Mouse (Mus musculus) heart, postnatal 36 days (tissue): ENCODE results near the gene Slc25a21. TPM values are rescaled to one million over a fixed set of nuclear protein-coding genes. Genes with fewer than 3 reads are reported as not detected.

Experiments used
- DNase-seq, 2 experiments: peaks; one replicate each; pipeline ENCODE4 v3.0.0; 2021 to 2022
- intact Hi-C: fragments of 180-260 bp; cut with DNase I; formaldehyde crosslinking; loops from one replicate; pipeline ENCODE4 v1.15.1; 2025
- total RNA-seq, 2 experiments: library from RNA; stranded (reverse); gene quantifications; 2 replicates each; pipeline ENCODE4 v1.2.3; 2021

The Slc25a21 gene
- total RNA-seq, 2 experiments from 2014 or later = 0.42 to 0.81 TPM

GRCm38 (mm10) chr12:56798641-56799415 lies 398.4 kb downstream of the Slc25a21 start:
- intact Hi-C loops = no loop called here
- no peak for DNase-seq

DNA sequence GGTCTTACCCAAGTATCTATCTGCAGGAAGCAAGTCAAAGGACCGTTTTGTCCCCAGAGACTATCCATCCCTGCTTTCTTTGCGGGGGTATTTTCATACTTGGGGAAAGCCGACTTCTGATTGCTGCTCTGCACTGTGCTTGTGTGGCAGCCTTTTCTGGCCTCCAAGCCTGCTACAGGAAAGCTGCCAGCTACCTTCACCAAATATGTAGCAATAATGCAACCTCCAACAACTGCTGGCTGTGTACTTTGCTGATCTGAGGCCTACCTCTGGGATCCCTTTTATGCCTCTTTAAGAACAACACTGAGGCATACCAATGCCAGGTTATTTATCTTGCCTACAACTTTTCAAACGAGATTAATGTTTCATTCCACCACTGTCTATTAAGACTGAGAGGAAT lies 408.0 kb downstream of the Slc25a21 start:
- DNase-seq = no peak
- intact Hi-C loops = no loop called here

DNA sequence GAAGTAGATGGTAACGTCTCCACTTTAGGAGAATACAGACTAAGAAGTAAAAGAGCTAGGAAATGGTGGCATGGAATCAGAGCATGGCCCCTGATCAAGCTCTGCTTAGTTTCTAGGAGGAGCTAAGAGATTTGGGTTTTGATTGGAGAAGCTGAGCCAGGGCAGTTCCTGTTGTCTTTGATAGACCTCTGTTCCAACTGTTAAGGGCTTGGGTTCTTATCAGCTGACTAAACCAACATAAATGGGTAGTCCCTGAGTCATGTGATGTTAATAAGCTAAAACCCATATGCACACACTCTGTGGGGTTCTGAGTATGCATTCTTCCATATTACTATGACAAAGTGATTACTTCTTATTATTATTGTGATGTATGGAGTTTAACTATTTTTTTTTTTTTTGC lies 412.0 kb downstream of the Slc25a21 start:
- DNase-seq = no peak
- intact Hi-C loops = no loop called here

GRCm38 (mm10) chr12:56781196-56781595 lies 416.1 kb downstream of the Slc25a21 start:
- intact Hi-C loops = no loop called here
- DNase-seq = peak in 1 of 2 experiments; percentile 4

DNA sequence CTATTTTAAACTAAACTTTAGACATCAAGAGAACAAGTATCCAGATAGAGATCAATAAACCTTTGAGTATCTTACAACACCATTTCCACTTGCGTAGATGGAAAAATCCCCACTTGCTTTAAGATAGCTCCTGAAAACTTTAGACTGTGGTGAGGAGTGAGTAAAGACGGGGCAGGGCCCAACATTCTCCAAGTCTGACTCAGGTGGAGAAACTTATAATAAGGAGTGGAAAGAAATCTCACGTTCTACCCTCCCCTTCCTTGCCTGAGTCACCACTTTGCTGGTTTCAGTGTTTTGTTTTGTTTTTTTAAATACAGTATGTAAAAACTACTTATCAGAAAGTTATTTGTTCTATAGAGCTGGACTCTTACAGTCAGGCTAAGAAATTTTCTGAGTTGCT lies 417.7 kb downstream of the Slc25a21 start:
- intact Hi-C loops = no loop called here
- no peak for DNase-seq

DNA sequence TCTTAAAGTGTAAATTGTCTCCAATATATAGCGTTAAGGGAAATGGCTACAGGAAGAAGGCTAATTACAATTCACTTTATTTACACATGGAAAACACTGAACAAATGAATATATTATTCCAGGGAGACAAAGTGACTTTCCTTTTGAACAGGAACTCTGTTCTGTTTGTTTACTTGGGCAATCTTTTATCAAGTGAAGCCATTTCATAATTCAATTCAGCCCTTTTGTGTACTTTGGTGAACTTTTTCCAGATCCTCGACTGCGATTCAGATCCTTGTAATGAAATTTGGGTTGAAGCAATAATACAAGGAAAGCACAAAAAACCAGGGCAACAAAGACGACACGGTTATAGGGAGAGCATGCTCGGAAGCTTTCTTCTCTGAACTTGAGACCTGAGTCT lies 423.3 kb downstream of the Slc25a21 start:
- no peak for DNase-seq
- intact Hi-C loops = no loop called here

DNA sequence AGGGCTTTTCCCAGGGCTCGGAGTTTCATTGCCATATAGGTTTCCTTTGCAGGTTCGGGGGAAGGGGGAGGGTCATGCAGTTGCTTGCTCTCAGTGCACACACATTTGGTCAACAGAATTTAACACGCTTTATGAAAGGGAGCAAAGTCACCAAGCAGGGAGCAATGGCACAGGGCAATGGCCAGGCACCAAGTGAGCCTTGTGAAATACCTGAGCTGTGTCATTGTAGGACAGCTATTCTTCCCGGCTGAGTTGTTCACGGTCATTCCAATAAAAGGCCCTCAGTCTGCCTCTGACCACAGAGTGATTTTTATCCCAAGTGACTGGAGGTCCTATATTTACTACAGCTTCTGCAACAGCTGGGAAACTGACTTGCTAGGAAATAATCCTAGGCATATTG lies 427.9 kb downstream of the Slc25a21 start:
- intact Hi-C loops = no loop called here
- DNase-seq = no peak

DNA sequence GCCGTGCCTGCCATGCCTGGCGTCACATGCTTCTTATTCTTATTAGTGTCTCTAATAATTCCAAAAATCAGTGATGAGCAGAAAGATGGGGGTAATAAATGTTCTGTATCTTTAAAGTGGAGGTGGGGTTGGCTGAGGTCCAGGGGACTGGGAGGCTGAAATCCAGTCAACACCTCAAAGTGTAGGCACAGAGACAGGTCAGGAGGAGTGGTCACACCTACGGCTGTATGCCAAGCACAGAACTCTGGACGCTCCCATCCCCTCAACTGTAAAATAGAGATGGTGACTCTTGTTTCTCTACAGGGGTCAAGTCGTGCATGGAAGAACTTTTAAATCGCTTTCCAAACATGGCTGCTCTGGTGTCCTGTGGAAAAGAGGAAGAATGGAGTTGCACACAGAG lies 429.8 kb downstream of the Slc25a21 start:
- no peak for DNase-seq
- intact Hi-C loops = no loop called here

DNA sequence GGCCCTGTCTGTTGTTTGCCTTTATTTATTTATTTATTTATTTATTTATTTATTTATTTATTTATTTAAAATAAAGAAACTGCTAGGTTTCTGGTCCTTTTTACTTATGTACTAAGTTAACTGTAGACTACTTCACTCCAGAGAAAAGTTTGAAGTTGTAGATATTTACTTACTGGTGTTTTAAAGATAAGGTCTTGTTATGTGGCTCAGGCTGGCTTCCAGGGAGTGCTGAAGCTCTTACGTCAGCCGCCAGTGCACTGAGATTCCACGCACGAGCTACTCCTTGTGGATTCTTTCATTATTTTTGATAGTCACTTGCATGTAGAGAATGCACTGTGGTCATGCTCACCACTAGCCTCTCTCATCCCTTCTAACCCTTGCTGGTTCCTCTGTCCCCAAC lies 460.2 kb downstream of the Slc25a21 start:
- intact Hi-C loops = no loop called here
- no peak for DNase-seq

DNA sequence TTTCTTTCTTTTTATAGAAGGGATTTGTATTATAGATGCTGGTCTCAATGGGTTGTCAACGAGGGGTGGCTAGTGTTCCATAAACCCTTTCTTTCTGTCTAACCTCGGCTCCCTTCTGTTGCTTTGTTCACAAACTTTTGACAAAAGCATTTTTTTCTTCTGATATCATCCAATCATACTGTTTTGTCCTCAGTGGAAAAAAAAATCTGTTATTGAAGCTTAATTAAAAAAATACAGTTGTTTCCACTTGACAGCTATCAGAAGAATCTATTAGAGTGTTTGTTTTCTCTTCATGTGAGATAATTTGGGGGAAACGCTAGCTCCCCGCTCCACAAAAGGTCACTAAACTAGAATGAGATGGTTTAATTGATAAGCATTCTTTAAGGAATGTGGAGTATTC lies 469.6 kb downstream of the Slc25a21 start:
- intact Hi-C loops = no loop called here
- DNase-seq = no peak

DNA sequence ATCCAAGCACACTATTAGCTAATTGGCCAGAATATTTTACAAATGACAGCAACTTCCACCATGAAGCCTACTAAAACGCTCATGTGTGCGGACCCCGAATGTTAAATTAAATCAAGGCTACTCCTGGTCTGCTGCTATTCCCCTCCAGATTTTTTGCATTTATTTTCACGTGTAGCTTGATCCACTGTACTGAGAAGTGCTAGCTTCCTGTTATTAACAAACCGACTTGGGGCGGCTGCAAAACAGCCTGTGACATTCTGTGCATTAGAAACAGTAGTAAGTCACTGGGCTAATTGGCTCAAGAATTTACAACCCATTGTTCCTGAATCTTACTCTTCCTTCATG lies 478.6 kb downstream of the Slc25a21 start:
- DNase-seq = no peak
- intact Hi-C loops = no loop called here

DNA sequence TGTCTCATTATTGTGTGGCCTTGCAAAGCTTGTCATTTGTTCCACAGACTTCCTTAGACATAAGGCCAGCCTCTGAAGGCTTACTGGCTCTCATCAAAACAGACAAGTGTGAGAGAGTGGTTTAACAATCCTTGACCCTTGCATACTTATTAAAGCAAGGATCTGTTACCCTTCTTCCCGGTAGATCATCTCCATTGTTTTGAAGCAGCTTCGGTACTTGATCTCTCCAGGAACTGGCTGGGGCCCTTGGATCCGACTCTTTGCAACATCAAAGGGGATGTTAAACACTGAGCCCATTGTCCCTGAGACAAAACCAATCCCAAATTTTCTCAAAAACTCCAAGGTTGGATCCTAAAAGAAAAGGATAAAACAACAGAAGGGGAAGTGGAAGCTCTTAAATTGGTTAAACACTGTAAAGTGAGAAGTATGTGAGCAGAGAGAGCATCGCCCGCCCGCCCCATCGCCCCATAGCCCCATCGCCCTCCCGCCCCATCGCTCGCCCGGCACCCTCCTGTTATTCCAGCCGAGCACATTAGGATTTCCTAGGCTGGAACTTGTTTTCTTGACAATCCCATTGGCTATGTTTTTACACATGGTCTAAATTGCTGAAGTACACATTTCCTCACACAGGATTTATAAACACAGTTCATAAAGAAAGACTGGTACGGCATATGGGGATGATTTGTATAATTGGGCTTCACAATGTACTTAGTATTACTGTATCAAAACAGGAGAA lies 479.1 kb downstream of the Slc25a21 start:
- intact Hi-C loops = no loop called here
- no peak for DNase-seq

DNA sequence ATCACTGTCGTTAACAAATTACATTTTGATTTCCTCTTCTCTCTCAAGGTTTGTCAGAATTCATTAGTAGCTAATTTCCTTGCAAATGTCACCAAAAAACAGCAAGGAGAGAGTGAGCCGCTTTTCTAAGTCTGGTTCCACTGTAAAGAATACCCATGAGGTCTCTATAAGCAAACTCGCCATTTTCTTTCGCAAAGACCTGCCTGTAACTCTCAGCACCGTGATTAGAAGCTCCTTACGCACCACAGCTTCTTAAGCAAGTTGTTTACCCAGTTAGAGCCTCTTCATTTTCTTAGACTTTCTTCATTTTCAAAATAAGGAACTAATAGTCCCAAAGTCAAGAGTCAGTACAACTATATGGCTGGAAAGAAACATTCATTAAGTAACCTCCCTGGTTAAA lies 496.3 kb downstream of the Slc25a21 start:
- intact Hi-C loops = no loop called here
- no peak for DNase-seq

DNA sequence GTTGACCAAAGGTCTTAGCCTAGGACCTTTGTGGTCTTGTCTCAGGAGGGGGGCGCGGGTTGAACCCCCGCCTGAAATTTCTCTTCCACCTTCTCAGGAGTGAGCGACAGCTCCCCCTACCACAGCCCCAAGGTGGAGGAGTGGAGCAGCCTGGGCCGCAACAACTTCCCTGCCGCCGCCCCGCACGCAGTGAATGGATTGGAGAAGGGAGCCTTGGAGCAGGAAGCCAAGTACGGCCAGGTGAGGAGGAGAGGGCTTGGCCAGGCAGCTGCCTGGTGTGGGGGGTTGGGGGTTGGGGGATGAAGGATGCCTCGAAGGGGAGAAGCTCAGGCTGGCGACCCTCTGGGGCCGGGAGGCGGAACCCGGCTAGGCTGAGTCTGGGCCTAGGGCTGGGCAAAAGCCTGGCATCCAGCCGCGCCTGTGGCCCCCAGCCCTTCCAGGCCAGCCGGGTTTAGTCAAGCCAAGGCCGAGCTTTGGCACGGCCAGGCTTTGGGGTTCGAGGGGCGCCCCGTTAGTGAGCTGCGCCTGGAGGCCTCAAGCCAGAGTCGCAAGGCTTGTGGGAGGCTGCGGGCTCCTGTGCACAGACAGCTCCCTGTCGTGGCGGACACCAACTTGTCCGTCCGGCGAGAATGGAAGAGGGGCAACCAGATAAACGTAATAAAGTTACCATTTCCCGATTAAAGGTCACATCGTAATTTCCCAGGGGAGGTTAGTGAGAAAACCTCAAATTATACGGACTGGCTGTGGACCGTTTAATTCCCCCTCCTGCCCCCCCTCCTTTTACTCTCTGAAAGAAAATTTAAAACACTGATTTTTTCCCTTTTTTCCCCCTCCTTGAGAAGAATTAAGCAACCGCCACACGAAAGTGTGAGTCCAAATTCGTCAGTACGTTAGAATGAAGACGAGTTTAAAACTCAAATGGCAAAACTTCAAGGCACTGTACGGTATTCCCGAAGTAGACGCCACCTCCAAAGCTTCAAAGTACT lies 497.1 kb downstream of the Slc25a21 start:
- intact Hi-C loops = no loop called here
- DNase-seq = no peak

GRCm38 (mm10) chr12:56699351-56699750 lies 497.9 kb downstream of the Slc25a21 start:
- intact Hi-C loops = no loop called here

DNA sequence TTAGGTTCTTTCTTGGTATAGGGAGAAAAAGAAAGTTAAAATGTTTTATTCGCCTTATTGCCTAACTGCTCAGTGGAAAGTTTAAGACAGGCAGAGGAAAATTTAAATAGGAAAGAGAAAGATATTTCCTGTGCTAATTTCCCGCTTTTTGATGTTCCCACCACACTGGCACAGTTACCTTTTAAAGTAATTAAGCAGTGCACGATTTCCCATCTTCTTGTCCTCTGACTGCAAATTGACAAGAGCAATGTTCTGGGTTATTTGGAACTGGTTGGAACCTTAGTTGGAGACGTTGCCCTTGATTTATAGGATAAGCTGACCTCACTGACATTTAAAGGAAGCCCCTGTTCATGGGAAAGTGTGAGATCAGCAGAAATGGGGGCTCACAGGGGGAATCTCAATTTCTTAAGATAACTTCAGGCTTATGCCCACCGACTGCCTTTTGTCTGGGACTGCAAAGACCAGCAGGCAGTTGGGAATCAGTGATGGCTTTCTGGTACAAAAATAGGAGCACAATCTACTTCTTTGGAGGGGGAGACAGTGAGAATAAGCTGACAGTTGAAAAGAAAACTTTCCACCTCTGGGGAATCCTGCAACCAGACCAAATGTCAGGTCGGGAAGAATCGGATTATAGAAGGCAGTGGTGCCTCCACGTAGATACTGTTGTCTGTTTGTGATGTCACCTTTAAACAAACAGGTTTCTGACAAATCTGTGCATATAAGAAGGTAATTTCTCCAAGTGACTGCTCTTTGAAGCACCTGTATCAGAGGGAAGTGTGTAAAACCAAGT lies 498.9 kb downstream of the Slc25a21 start:
- DNase-seq = no peak
- intact Hi-C loops = no loop called here

More at GRCm38 (mm10) chr12:56699351-56699750, 497.9 kb downstream of the Slc25a21 start:
- DNase-seq = no peak

- intact Hi-C loops = no loop called here
- no peak for DNase-seq
Measured at GRCm38 (mm10) chr12:56697785-56698184, 499.5 kb downstream of the Slc25a21 start.

GRCm38 (mm10) chr12:56697011-56697740 lies 500.1 kb downstream of the Slc25a21 start:
- DNase-seq = no peak
- intact Hi-C loops = no loop called here

DNA sequence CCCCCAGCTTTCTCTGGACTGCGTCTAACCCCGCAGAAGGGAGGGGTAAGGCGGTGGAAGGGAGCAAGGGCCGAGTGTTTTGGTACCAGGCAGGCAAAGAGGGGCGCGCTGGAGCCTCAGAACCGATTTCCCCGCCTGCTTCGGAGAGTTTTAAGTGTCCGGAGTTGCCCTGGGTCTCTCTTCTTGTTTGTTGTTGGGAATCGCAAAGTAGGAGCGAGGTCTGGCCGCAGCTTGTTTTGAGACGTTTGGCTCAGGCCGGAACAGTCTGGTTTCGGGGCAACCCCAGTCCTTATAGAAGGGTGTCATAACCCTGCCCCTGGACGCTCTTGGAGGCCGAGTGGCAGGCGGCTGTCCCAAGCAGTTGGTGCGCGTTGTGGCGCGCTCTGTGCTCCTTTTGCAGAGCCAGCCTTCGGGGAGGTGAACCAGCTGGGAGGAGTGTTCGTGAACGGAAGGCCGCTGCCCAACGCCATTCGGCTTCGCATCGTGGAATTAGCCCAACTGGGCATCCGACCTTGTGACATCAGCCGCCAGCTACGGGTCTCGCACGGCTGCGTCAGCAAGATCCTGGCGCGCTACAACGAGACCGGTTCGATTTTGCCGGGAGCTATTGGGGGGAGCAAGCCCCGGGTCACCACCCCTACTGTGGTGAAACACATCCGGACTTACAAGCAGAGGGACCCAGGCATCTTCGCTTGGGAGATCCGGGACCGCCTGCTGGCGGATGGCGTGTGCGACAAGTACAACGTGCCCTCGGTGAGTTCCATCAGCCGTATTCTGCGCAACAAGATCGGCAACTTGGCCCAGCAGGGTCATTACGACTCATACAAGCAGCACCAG lies 500.9 kb downstream of the Slc25a21 start:
- intact Hi-C loops = no loop called here
- no peak for DNase-seq
